Mouse (Mus musculus): ENCODE measurements around the gene Slc16a3. TPM values are rescaled to one million over a fixed set of nuclear protein-coding genes. Genes with fewer than 3 reads are reported as not detected.
A peak's percentile ranks its signal among the peaks of the same experiment; 100 is the strongest.

Gene Slc16a3
- total RNA-seq, 1 experiment from 2014 or later, result 95.1 TPM

GRCm38 (mm10) chr11:120940959-120941358 lies 7.3 kb upstream of the Slc16a3 start:
- peak; percentile 76 for ATAC-seq (replicated peaks; ENCODE audit: insufficient number of reproducible peaks, low FRiP score, low TSS enrichment, poor library complexity, severe bottlenecking)

GRCm38 (mm10) chr11:120945266-120945665 lies 3.0 kb upstream of the Slc16a3 start:
- ATAC-seq (replicated peaks; ENCODE audit: insufficient number of reproducible peaks, low FRiP score, low TSS enrichment, poor library complexity, severe bottlenecking), result no peak

GRCm38 (mm10) chr11:120945926-120946325 lies 2.4 kb upstream of the Slc16a3 start:
- ATAC-seq (replicated peaks; ENCODE audit: insufficient number of reproducible peaks, low FRiP score, low TSS enrichment, poor library complexity, severe bottlenecking), result no peak

- 0 out of 2 replicates have a peak, but pooled peaks have one; percentile 3 for ATAC-seq (replicated peaks; ENCODE audit: insufficient number of reproducible peaks, low FRiP score, low TSS enrichment, poor library complexity, severe bottlenecking)
Measured at GRCm38 (mm10) chr11:120948861-120949851, 876 bp downstream of the Slc16a3 start.

GRCm38 (mm10) chr11:120949863-120950262 lies 1.6 kb downstream of the Slc16a3 start:
- ATAC-seq (replicated peaks; ENCODE audit: insufficient number of reproducible peaks, low FRiP score, low TSS enrichment, poor library complexity, severe bottlenecking), result no peak

- peak; percentile 76 for ATAC-seq (replicated peaks; ENCODE audit: insufficient number of reproducible peaks, low FRiP score, low TSS enrichment, poor library complexity, severe bottlenecking)
Measured at GRCm38 (mm10) chr11:120950281-120951202, 2.3 kb downstream of the Slc16a3 start.

GRCm38 (mm10) chr11:120951237-120951636 lies 3.0 kb downstream of the Slc16a3 start:
- ATAC-seq (replicated peaks; ENCODE audit: insufficient number of reproducible peaks, low FRiP score, low TSS enrichment, poor library complexity, severe bottlenecking), result no peak

- peak; percentile 7 for ATAC-seq (replicated peaks; ENCODE audit: insufficient number of reproducible peaks, low FRiP score, low TSS enrichment, poor library complexity, severe bottlenecking)
Measured at GRCm38 (mm10) chr11:120951731-120952730, 3.8 kb downstream of the Slc16a3 start.

GRCm38 (mm10) chr11:120954936-120955335 lies 6.7 kb downstream of the Slc16a3 start:
- ATAC-seq (replicated peaks; ENCODE audit: insufficient number of reproducible peaks, low FRiP score, low TSS enrichment, poor library complexity, severe bottlenecking), result no peak

- no peak for ATAC-seq (replicated peaks; ENCODE audit: insufficient number of reproducible peaks, low FRiP score, low TSS enrichment, poor library complexity, severe bottlenecking)
Measured at GRCm38 (mm10) chr11:120955701-120956100, 7.4 kb downstream of the Slc16a3 start.

- ATAC-seq (replicated peaks; ENCODE audit: insufficient number of reproducible peaks, low FRiP score, low TSS enrichment, poor library complexity, severe bottlenecking), result no peak
Measured at GRCm38 (mm10) chr11:120957052-120957451, 8.8 kb downstream of the Slc16a3 start.

GRCm38 (mm10) chr11:120957731-120958257 lies 9.5 kb downstream of the Slc16a3 start:
- ATAC-seq (replicated peaks; ENCODE audit: insufficient number of reproducible peaks, low FRiP score, low TSS enrichment, poor library complexity, severe bottlenecking), result peak; percentile 79

- ATAC-seq (replicated peaks; ENCODE audit: insufficient number of reproducible peaks, low FRiP score, low TSS enrichment, poor library complexity, severe bottlenecking), result no peak
Measured at GRCm38 (mm10) chr11:120959066-120959465, 10.8 kb downstream of the Slc16a3 start.

- no peak for ATAC-seq (replicated peaks; ENCODE audit: insufficient number of reproducible peaks, low FRiP score, low TSS enrichment, poor library complexity, severe bottlenecking)
Measured at GRCm38 (mm10) chr11:120959564-120959963, 11.3 kb downstream of the Slc16a3 start.

GRCm38 (mm10) chr11:120960248-120960647 lies 12.0 kb downstream of the Slc16a3 start:
- ATAC-seq (replicated peaks; ENCODE audit: insufficient number of reproducible peaks, low FRiP score, low TSS enrichment, poor library complexity, severe bottlenecking), result no peak

- ATAC-seq (replicated peaks; ENCODE audit: insufficient number of reproducible peaks, low FRiP score, low TSS enrichment, poor library complexity, severe bottlenecking), result no peak
Measured at GRCm38 (mm10) chr11:120961594-120961993, 13.3 kb downstream of the Slc16a3 start.

- ATAC-seq (replicated peaks; ENCODE audit: insufficient number of reproducible peaks, low FRiP score, low TSS enrichment, poor library complexity, severe bottlenecking), result no peak
Measured at GRCm38 (mm10) chr11:120962050-120962771, 13.9 kb downstream of the Slc16a3 start.

All from monocyte, adult 5-6 weeks (primary cell).